Mouse (Mus musculus) midbrain, embryonic 14.5 days (tissue): Measurements from ENCODE around the gene Bhmt. TPM values are rescaled to one million over a fixed set of nuclear protein-coding genes. Genes with fewer than 3 reads are reported as not detected.

Experiments used
- ATAC-seq: fragments of 200-750 bp; cut with Nextera tagmentation; 2 replicates; pipeline ENCODE4 v1.8.0; 2017; ENCODE audit warnings: moderate number of reproducible peaks, moderate library complexity; ENCODE audit not compliant: low FRiP score, low TSS enrichment
- DNase-seq: peaks from one replicate; pipeline ENCODE4 v3.0.0-alpha.2; 2015
- H3K27ac ChIP-seq: fragments of 300-500 bp; sonication (generic); replicated peaks from 2 replicates; pipeline ENCODE4 v1.5.1; 2014; ENCODE audit warnings: mild to moderate bottlenecking, low read depth, low read length, moderate library complexity
- H3K27me3 ChIP-seq: fragments of 300-500 bp; sonication (generic); 2 replicates; pipeline ENCODE4 v1.6.1; 2014; ENCODE audit warnings: low read length, control low read depth, mixed read lengths; ENCODE audit not compliant: control insufficient read depth, insufficient read depth
- H3K36me3 ChIP-seq: fragments of 300-500 bp; sonication (generic); 2 replicates; pipeline ENCODE4 v1.6.1; 2014; ENCODE audit warnings: low read length, control low read depth; ENCODE audit not compliant: control insufficient read depth, insufficient read depth
- H3K4me1 ChIP-seq: fragments of 300-500 bp; sonication (generic); 2 replicates; pipeline ENCODE4 v1.6.1; 2014; ENCODE audit warnings: mild to moderate bottlenecking, antibody characterized with exemption, low read length, control low read depth; ENCODE audit not compliant: control insufficient read depth, insufficient read depth
- H3K4me2 ChIP-seq: fragments of 300-500 bp; sonication (generic); 2 replicates; pipeline ENCODE4 v1.6.1; 2014; ENCODE audit warnings: mild to moderate bottlenecking, low read length, moderate library complexity
- H3K4me3 ChIP-seq: fragments of 300-500 bp; sonication (generic); replicated peaks from 2 replicates; pipeline ENCODE4 v1.5.1; 2014; ENCODE audit warnings: low read depth, low read length
- H3K9ac ChIP-seq: fragments of 300-500 bp; sonication (generic); replicated peaks from 2 replicates; pipeline ENCODE4 v1.6.1; 2014; ENCODE audit warnings: mild to moderate bottlenecking, low read length, moderate library complexity
- H3K9me3 ChIP-seq: fragments of 300-500 bp; sonication (generic); 2 replicates; pipeline ENCODE4 v1.6.1; 2016; ENCODE audit warnings: low read length, control low read depth, mixed read lengths; ENCODE audit not compliant: control insufficient read depth
- WGBS: fragments of 180-500 bp; shearing (Covaris S2); extraction: QIAGEN DNeasy Blood & Tissue Kit; methylation state at CpG from one replicate; pipeline ENCODE4 v1.1.7; 2014; 5-methylcytosine and 5-hydroxymethylcytosine counted together
- polyA plus RNA-seq: library from polyadenylated mRNA; unstranded; fragments of >200 nt; fragmentation: Nextera tagmentation; extraction: Ambion mirVana; gene quantifications from 2 replicates; pipeline ENCODE4 v1.2.1, GENCODE M21; 2014

The Bhmt gene
- polyA plus RNA-seq, 1 experiment from 2014 or later: 0.28 TPM

DNA sequence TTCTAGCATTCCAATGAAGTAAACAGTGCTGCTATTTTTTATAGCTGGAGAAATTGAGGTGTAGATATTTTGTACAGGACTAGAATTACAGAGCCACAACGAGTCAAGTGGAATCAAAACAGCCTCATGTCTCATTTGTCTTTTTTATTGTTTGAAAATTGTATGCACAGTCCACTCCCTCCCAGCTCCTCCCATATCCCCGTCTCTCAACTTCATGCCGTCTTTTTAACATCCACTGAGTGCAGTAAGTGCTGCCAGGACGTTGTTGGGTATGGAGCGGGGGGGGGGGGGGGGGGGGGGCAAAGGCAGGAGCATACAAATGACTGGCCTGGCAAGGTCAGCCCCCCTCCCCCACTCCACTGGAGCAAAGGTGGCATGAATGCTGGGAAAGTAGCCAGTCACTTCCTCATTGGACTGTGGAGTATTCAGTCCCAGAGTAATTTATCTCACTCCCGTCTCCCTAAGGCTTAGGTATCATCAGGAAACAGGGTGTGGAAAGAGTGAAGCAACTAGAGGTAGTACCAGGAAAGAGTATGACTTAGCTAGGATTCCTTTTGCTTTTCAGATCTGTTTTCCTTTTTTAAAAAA, 23.3 kb downstream of the Bhmt start:
- no peaks in the 10 kb centered on the region for H3K4me1 ChIP-seq
- WGBS: 48% methylated on average over 6 of the region's 6 CpGs
- no peak overlapping the region for H3K9ac ChIP-seq
- no peaks in the 10 kb centered on the region for H3K9me3 ChIP-seq
- ATAC-seq: no peak
- no peak overlapping the region for H3K4me3 ChIP-seq
- DNase-seq: no peak
- H3K4me2 ChIP-seq: no peak overlapping the region
- H3K36me3 ChIP-seq: no peaks in the 10 kb centered on the region
- H3K27ac ChIP-seq: no peak overlapping the region
- H3K27me3 ChIP-seq: no peaks in the 10 kb centered on the region

DNA sequence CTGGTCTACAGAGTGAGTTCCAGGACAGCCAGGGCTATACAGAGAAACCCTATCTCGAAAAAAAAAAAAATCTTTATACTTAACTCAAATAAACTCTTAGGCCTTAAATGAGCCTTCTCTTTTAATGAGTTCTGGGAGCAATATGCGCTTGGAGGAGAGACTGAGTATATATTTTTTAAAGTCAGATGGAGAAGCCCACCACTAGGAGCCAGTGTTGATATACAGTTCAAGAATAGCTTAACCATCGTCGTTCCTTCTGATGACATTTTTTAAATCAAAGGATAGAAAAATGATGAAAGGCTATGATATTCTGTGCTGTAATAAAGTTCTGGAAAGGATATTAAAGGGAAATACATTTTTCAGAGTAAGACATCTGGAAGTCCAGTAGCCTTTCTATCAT, 24.0 kb downstream of the Bhmt start:
- WGBS: 80% methylated on average over 4 of the region's 4 CpGs
- Histone ChIP-seq H3K27ac (no peak overlapping the region), H3K27me3 (no peaks in the 10 kb centered on the region), H3K36me3 (no peaks in the 10 kb centered on the region), H3K4me1 (no peaks in the 10 kb centered on the region), H3K9ac (no peak overlapping the region), H3K9me3 (no peaks in the 10 kb centered on the region), H3K4me2 (no peak overlapping the region), H3K4me3 (no peak overlapping the region)
- ATAC-seq (no peak), DNase-seq (peak; percentile 14)

DNA sequence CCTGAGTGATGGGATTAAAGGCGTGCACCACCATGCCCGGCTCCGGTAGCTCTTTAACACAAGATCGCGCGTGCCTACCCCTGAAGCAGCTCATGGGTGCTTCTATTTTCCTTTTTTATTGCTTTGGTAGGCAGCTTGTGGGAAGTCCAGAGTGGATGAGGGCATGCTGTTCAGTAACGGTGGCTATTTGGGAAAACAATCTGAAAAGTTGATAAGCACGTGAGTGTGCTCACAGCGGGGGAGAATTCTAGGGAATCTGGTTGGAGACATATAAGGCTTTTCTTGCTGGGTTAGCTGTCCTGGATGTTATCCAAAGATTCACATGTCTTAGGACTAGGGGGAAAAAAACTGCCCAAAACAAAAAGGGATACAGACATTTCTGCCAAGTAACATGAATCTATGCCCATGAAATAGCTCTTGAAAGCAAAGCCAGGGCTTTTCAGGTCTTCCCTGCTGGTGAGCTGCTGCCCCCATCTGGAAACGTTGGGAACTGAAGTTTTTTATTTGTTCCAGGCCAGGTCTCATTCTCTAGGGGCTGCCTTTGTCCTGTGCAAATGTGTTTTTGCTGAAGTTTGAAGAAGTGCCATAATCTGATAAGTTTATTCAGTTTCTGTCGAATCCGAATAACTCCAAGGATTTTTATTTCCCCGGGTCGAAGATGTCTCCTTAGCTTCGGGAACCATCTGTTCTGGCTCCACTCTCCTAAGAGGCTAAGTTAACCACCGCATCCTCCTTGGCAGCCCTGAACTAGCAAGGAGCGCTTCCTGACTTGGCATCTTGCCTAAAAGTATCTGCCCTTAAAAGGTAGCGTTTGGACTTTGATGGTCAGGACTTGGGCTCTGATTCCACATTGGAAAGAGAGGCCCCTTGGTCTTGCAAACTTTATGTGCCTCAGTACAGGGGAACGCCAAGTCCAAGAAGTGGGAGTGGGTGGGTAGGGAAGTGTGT, 24.8 kb downstream of the Bhmt start:
- H3K9ac ChIP-seq: no peak overlapping the region
- no peaks in the 10 kb centered on the region for H3K4me1 ChIP-seq
- WGBS: 63% methylated on average over 19 of the region's 19 CpGs
- no peak overlapping the region for H3K4me2 ChIP-seq
- no peaks in the 10 kb centered on the region for H3K27me3 ChIP-seq
- no peaks in the 10 kb centered on the region for H3K9me3 ChIP-seq
- DNase-seq (peak; percentile 89), ATAC-seq (peak; percentile 51; the same call in 1 of the 2 replicates)
- no peak overlapping the region for H3K4me3 ChIP-seq
- no peak overlapping the region for H3K27ac ChIP-seq
- no peaks in the 10 kb centered on the region for H3K36me3 ChIP-seq

DNA sequence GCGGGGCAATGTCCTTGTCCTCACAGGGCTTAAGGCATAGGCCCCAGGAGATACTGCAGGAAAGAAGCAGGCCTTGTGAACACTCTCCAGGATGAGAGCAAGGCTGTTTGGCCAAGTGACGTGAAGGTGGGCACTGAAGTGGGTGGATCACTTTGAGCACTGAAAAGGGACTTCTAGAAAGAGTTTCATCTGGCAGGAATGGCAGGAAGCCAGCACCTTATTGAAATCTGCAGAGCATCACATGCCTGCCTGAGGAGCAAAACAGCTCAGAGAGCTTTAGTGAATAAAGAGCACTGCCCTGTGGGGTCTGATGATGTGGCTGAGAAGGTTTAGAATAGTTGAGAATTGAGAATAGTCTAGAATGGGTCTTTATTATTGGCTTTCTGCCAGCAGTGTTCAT, 29.3 kb downstream of the Bhmt start:
- no peak overlapping the region for H3K27ac ChIP-seq
- ATAC-seq (no peak), DNase-seq (no peak)
- no peaks in the 10 kb centered on the region for H3K9me3 ChIP-seq
- no peak overlapping the region for H3K4me2 ChIP-seq
- H3K4me3 ChIP-seq: no peak overlapping the region
- WGBS: 85% methylated on average over 2 of the region's 2 CpGs
- no peaks in the 10 kb centered on the region for H3K36me3 ChIP-seq
- H3K27me3 ChIP-seq: no peaks in the 10 kb centered on the region
- no peaks in the 10 kb centered on the region for H3K4me1 ChIP-seq
- no peak overlapping the region for H3K9ac ChIP-seq

DNA sequence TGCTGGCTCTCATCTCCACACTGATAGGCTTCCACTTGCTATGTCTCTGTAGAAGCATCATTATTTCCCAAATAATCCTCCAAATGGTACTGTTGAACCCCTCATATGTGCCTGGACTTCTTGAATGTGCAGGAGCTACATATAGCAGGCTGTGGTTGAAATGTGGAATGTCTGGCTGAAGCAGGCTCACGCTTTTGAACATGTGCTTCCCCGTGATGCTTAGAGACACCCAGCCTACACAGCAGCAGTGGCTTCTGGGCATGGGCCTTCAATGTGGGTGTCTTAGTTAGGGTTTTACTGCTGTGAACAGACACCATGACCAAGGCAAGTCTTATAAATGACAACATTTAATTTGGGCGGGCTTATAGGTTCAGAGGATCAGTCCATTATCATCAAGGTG, 30.1 kb downstream of the Bhmt start:
- no peak overlapping the region for H3K27ac ChIP-seq
- no peaks in the 10 kb centered on the region for H3K9me3 ChIP-seq
- no peak overlapping the region for H3K9ac ChIP-seq
- ATAC-seq (no peak), DNase-seq (no peak)
- no peaks in the 10 kb centered on the region for H3K36me3 ChIP-seq
- 97% methylated on average over 3 of the region's 3 CpGs for WGBS
- no peak overlapping the region for H3K4me3 ChIP-seq
- H3K27me3 ChIP-seq: no peaks in the 10 kb centered on the region
- no peak overlapping the region for H3K4me2 ChIP-seq
- H3K4me1 ChIP-seq: no peaks in the 10 kb centered on the region

DNA sequence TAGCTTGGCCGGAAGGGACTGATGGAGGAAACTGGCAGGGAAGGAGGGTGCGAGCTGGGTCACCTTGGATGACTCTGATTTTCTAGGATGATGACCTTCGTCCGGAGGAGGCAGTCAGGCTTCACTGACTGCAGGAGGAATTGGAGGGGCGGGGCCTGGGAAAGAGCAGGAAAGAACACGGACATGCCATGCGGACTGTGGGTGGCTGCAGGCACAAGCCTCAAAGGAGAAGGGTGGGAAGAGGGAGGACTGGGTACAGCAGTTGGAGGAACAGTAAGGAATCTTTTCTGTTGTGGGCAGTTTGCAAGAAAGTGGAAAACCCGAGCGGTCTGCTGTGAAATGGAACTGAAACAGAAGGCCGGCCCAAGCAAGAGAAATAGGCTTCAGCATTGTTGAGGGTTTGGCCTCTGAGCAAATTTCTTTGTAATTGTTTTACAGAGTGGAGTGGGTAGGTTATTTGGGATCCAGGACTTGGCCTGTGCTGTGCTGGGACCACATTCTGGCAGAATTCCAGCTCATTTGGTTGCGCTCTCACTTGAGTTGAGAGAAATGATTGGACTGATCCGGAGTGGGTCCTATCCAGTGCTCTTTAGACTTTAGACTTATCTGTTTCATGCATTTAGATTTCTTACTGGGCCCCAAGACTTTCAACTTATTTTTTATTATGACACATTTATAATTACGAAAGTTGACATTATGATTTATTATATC, 30.7 kb downstream of the Bhmt start:
- H3K9me3 ChIP-seq: no peaks in the 10 kb centered on the region
- H3K4me2 ChIP-seq: no peak overlapping the region
- H3K9ac ChIP-seq: no peak overlapping the region
- H3K27me3 ChIP-seq: no peaks in the 10 kb centered on the region
- DNase-seq: peak; percentile 37
- H3K27ac ChIP-seq: no peak overlapping the region
- no peak overlapping the region for H3K4me3 ChIP-seq
- H3K4me1 ChIP-seq: no peaks in the 10 kb centered on the region
- 77% methylated on average over 13 of the region's 13 CpGs for WGBS
- H3K36me3 ChIP-seq: no peaks in the 10 kb centered on the region
- ATAC-seq: no peak

DNA sequence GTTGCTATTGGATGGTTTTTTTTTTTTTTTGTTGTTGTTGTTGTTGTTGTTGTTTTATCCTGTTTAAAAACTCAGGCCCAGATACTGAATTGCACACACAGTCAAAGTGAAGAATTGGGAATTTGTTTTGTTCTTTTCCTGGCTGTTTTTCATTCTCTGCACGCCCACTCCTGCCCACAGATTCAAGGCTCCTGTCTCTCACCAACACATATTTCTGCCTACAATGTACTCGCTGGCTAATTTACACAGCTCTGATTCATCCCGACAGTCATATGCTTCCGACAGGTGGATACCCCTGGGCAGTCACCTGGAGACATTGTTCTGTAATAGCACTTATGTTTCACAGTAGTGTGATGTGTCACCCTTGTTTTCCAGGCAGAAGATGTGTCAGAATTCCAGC, 33.1 kb downstream of the Bhmt start:
- Histone ChIP-seq H3K9ac (no peak overlapping the region), H3K4me1 (no peaks in the 10 kb centered on the region), H3K36me3 (no peaks in the 10 kb centered on the region), H3K4me2 (no peak overlapping the region), H3K27me3 (no peaks in the 10 kb centered on the region), H3K9me3 (no peaks in the 10 kb centered on the region), H3K4me3 (no peak overlapping the region), H3K27ac (no peak overlapping the region)
- ATAC-seq (no peak), DNase-seq (no peak)
- WGBS: 90% methylated on average over 4 of the region's 4 CpGs

DNA sequence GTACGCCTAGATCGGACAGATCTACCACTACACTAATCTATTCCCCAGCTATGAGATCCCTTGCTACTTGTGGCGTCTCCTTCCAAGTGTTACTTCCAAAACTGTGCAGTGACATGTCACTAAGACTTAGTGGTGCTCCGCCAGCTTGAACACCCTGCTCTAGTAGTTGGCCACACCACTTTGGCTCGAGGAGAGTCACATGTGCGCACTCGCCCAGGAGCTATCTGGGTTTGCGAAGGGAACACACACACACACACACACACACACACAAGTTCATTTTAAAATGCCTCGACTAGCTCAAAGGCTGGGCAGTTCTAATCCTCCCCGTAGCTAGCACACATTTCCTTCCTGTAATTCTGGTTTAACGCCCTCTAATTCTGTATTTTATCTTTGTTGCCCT, 36.2 kb downstream of the Bhmt start:
- H3K4me3 ChIP-seq: no peak overlapping the region
- no peaks in the 10 kb centered on the region for H3K4me1 ChIP-seq
- DNase-seq: no peak
- H3K27me3 ChIP-seq: no peaks in the 10 kb centered on the region
- no peaks in the 10 kb centered on the region for H3K36me3 ChIP-seq
- no peak overlapping the region for H3K9ac ChIP-seq
- no peak for ATAC-seq
- H3K9me3 ChIP-seq: no peaks in the 10 kb centered on the region
- H3K4me2 ChIP-seq: no peak overlapping the region
- H3K27ac ChIP-seq: no peak overlapping the region
- WGBS: 90% methylated on average over 11 of the region's 11 CpGs
